Mouse (Mus musculus) gastrocnemius, postnatal 25 days (tissue): Measurements from ENCODE around the gene Boll. TPM values are rescaled to one million over a fixed set of nuclear protein-coding genes. Genes with fewer than 3 reads are reported as not detected.
A peak's percentile ranks its signal among the peaks of the same experiment; 100 is the strongest.

Experiments
- DNase-seq: peaks from one replicate; pipeline ENCODE4 v3.0.0; 2022
- total RNA-seq, 2 experiments: library from RNA; stranded (reverse); gene quantifications; 1 replicate in 1 of 2; 2 replicates in 1 of 2; pipeline ENCODE4 v1.2.3; 2021

The Boll gene
- total RNA-seq, 2 experiments from 2014 or later: not detected

GRCm38 (mm10) chr1:55238496-55238895, 124.8 kb downstream of the Boll start:
- no peak for DNase-seq

DNA sequence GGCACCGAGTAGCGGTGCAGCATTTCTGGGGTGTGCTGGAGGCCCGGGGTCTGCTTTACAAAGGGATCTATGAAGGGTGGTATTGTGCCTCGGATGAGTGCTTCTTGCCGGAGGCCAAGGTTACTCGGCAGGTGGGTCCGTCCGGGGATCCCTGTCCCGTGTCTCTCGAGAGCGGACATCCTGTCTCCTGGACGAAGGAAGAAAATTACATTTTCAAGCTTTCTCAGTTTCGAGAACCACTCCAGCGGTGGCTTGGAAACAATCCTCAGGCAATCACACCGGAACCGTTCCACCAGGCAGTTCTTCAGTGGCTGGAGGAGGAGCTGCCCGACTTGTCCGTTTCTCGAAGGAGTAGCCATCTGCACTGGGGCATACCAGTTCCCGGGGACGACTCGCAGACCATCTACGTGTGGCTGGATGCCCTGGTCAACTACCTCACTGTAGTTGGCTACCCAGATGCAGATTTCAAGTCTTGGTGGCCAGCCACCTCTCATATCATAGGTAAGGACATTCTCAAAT, 125.6 kb downstream of the Boll start:
- no peak for DNase-seq

GRCm38 (mm10) chr1:55236890-55237642, 126.2 kb downstream of the Boll start, which contains the start of gene Mars2:
Gene Mars2, plus strand, starts transcription at chr1:55237177.
- DNase-seq: peak; percentile 95

- DNase-seq: no peak
These were observed 126.8 kb downstream of the Boll start for GRCm38 (mm10) chr1:55236487-55236886.

- DNase-seq: no peak
These were observed 128.3 kb downstream of the Boll start for GRCm38 (mm10) chr1:55234910-55235520.

GRCm38 (mm10) chr1:55228256-55228884, 134.9 kb downstream of the Boll start:
- no peak for DNase-seq

DNA sequence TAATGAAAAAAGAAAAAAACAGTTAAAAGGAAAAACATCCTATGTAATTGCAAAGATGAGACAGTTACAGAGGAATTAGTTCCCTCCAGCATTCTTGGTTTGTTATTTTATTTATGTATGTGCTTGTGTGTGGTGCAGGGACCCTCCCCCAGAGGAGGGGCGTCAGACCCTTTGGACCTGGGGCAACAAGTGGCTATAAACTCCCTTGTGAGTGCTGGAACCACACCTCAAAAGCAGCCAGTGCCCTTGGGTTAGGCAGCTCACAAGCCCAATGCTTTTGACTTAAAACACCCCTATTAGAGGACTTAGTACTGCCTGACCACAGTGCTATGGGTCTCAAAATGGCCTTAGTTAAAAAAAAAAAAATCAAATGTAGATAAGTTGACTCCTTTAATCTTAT, 135.9 kb downstream of the Boll start:
- DNase-seq: no peak

DNA sequence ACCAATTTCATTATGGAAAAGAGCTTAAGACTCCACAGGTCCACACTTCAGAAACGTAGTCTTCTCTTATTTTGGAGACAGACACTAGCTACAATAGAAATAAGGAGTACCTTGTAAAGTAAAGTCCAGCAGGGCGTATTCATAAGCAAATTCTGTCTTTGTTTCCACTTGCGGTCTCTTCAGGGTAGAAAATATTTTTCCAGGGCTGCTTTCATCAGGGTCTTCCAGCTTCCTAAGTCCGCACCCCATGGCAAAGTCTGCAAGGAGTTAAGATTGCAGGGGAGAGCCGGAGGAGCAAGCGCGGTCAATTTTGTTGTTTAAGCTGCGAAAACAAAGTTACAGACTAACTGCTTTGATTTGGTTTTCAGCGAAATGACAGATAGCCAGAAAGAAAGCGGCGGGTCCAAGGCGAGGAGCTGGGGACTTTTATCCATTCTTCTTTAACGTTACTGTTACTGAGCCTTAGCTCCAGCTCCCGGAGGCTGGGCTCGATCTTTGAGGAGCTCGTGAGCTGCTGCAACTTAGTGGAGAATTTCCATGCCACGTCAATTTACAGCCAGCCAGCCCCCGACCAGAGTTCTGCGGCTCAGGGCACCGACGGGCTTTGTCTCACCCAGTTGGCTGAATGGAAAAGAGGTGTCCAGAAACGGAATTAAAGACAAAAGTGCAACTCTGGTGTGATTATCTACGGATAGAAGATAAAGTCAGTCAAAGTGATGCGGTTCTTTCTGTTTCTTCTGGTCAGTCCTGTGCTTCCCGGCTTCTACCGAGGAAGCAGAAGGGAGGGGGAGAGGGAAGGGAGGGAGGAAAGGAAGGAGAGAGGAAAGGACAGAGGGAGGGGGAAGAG, 137.0 kb downstream of the Boll start, which contains the start of gene Rftn2:
Gene Rftn2 (minus strand): TSS at position 772 of the 847 bp plus-strand sequence.
- no peak for DNase-seq

GRCm38 (mm10) chr1:55225398-55225797, 137.9 kb downstream of the Boll start:
- DNase-seq: no peak

- DNase-seq: no peak
These were observed 139.2 kb downstream of the Boll start for GRCm38 (mm10) chr1:55224111-55224510.

GRCm38 (mm10) chr1:55223026-55223425, 140.2 kb downstream of the Boll start:
- no peak for DNase-seq

DNA sequence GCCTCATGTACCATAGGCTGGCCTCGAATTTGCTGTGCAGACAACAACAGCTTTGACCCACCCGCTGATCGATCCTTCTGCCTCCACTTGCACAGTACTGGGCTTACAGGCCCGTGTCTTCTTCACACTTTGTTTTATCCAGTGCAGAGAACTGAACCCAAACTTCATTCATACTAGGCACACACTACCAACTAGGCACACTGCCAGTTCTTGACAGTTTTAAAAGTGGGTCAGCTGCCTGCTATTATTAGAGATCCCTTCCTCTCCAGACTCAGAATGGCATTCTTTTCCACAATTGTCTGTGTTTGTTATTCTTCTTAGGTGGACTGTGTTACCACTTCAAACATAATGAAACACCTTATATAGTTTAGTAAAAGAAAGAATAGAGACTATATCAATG, 141.9 kb downstream of the Boll start:
- DNase-seq: no peak

- DNase-seq: no peak
These were observed 146.1 kb downstream of the Boll start for GRCm38 (mm10) chr1:55217191-55217590.

DNA sequence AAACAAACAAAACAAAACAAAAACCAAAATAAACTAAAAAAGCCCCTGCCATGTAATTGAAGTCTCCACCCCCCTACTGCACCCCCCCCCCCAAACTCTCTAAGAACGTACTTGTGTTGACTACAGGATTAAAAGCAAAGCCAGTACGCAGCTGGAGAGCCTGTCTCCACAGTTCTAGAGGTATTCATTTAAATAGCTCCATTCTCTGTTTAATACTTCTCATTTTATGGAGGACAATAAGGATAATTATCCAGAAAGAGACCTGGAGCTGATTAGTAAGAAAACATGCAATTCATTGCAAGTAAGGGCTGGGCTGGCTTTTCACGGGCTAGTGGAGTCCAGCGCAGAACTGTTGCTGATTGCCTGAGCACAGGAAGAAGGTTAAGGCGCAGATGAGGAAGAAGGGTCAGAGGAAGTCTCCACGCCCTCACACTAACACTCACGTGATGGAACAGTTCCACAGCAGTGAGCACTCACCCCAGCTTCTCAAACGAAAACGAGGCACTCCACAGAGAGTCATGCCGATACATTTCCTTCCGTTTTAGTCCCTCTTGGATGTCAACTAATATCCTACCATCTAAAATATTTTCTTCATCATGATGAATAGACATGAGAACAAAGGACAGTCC, 148.0 kb downstream of the Boll start:
- DNase-seq: no peak

DNA sequence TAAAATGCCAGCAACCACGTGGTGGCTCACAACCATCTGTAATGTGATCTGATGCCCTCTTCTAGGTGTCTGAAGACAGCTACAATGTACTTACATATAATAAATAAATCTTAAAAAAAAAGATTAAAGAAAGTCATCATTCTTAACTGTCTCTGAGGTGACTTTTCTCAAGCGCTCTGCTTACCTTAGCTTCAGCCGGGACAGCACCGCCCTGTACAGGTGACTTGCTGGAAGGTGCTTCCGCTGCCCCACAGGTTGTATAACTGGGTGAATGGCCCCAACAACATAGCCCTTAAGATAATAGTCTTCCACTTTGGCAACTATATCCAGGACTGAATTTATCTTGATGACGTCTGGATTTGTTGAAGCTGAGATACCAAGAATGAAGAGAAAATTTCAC, 149.3 kb downstream of the Boll start:
- DNase-seq: no peak

GRCm38 (mm10) chr1:55213475-55213874, 149.8 kb downstream of the Boll start:
- no peak for DNase-seq

DNA sequence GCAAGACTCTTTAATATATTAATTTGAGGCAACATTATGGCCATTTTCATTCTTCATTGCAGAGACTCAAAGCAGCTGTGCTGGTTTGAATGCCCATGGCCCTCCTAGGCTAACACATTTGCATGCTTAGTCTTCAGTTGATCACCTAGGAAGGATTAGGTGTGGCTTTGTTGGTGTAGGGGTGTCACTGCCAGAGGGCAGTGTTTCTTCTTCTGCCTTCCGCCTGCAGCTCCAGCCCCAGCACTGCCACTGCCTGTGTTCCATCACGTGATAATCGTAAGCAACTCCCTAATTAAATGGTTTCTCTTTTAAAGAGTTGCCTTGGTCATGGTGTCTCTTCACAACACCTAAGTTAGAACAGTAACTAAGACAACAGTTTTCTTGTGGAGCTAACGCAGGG, 150.5 kb downstream of the Boll start:
- DNase-seq: no peak

- DNase-seq: no peak
These were observed 152.2 kb downstream of the Boll start for GRCm38 (mm10) chr1:55211081-55211480.

GRCm38 (mm10) chr1:55210202-55210965, 152.9 kb downstream of the Boll start:
- no peak for DNase-seq

DNA sequence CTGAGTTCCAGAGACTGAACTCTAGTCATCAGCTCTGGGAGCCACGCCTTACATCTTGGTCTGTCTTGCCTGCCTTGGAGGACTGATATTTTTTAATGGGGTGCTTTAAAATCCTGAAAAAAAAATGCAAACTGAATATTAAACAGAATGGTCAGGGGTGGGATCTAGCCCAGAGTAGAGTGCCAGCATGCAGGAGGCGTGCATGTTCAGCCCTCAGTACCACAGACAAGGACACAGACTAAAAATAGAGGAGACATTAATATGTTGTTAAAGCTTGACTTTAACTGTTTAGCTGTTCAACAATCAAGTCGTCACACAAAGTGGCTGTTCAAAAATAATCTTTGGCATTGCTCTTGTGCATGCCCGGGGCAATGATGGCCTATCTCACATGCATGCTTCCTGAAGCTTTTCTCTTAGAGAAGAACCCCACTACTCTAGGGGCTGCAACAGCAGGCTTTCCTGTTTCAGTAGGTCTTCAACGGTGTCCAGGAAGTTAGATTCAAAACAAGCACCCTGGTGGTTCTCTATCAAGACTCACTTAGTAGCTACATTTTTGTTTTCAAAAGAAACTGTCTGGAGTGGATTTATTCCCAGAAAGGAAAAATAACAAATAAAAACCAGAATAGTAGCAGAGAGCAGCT, 154.6 kb downstream of the Boll start:
- DNase-seq: no peak
